Mouse (Mus musculus): Measurements from ENCODE around the gene Olfr12. TPM values are rescaled to one million over a fixed set of nuclear protein-coding genes. Genes with fewer than 3 reads are reported as not detected.

Gene Olfr12
- polyA plus RNA-seq (2016; fragmentation: Nextera tagmentation; extraction: Ambion mirVana), result not detected in 2 replicates

DNA sequence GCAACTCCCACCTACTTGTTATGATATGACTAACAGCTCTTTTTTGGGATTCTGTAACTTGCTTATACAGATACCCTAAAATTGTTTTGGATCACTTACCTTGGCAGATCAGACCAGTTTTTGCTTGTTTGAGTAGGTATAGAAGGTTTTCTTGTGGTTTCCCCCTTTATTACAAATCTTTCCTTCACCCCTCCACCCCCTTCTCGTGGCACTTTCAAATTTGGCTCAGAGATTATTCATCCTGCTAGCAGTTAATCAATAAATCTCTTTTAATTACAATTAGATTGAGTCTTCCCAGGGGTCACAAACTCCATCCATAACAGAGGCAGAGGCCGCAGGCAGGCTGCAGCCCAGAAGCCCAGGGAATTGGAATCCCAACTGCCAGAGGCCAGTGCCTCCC is at the start of gene Olfr12:
Gene Olfr12 (plus strand): TSS at position 301 of the 400 bp plus-strand sequence.
- Histone ChIP-seq H3K27me3 (replicated peaks) (peaks cover 25% of the 10 kb centered on the region), H3K4me3 (no peak within 1 kb of the TSS), H3K27ac (ENCODE audit: poor library complexity, severe bottlenecking) (no peak within 1 kb of the TSS), H3K36me3 (no peaks in the 10 kb centered on the region), H3K4me2 (no peak within 1 kb of the TSS), H3K4me1 (replicated peaks) (no peaks in the 10 kb centered on the region), H3K9ac (no peak within 1 kb of the TSS), H3K9me3 (replicated peaks) (no peaks in the 10 kb centered on the region)
- WGBS, result 67% methylated on average over 2 of the region's 2 CpGs
- ATAC-seq (ENCODE audit: insufficient number of reproducible peaks, low FRiP score), result no peak

DNA sequence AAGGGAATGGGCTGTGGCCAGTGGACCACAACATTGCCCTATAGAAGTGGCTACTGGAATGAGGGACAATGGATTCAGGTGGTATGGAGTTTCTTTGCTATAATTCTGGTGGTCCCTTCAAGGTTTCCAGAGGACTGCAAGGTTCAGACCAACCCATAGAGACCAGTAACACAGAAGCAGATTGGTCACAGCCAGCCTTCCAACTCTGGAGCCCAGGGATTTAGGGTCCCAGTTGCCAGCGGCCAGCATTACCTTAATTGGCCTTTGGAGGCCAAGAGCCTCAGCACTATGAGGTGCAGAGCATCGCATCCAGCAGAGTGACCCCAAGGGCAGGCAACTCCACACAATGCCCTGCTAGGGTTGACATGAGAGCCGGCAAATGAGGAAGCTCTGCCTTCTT is 46.6 kb upstream of the Olfr12 start, which contains the start of gene Olfr1413:
Gene Olfr1413 (plus strand): TSS at position 301 of the 400 bp plus-strand sequence.
- H3K27ac ChIP-seq (ENCODE audit: poor library complexity, severe bottlenecking), result no peak within 1 kb of the TSS
- H3K4me2 ChIP-seq, result no peak within 1 kb of the TSS
- WGBS, result 80% methylated on average over 3 of the region's 3 CpGs
- H3K9ac ChIP-seq, result no peak within 1 kb of the TSS
- H3K4me3 ChIP-seq, result no peak within 1 kb of the TSS
- H3K27me3 ChIP-seq (replicated peaks), result 0 out of 2 replicates have a peak, but pooled peaks cover 7% of the 10 kb centered on the region
- no peak for ATAC-seq (ENCODE audit: insufficient number of reproducible peaks, low FRiP score)
- no peaks in the 10 kb centered on the region for H3K9me3 ChIP-seq (replicated peaks)
- no peaks in the 10 kb centered on the region for H3K36me3 ChIP-seq
- H3K4me1 ChIP-seq (replicated peaks), result no peaks in the 10 kb centered on the region

DNA sequence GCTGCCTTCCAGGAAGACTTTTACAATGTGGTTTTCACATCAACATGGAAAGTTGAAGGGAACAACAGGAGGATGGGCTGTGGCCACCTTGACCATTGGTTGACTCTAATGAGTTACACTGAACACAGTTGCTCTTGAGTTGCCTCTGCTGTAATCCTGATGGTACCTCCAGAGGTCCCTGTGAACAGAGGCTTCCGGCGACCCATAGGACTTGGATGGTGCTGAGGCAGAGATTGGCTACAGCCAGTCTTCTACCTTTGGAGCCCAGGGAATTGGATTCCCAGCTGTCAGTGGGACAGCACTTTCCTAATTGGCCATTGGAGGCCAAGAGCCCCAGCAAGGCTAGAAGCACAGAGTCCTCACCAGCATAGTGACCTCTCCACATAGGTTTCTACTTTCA is 32.1 kb upstream of the Olfr12 start, which contains the start of gene Olfr1412:
Gene Olfr1412 (plus strand): TSS at position 301 of the 400 bp plus-strand sequence.
- 77% methylated on average over 2 of the region's 2 CpGs for WGBS

DNA sequence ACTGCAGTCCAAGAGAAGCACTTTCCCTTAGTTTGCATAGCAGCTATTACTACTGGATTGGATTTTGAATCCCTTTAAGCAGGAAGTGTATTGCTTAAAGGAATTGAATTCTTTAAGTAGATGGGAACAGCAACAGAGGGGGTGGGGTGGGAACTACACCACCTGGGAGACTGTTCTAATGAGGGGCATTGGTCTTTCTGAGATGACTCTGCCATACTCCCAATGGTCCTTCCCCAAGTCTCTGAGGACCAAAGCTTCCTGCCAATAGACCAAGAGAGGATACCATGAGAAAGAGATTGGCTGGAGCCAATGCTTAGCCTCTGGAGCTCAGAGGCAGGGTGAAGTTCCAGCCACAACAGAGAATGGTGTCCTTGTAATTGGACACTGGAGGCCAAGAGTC is 23.5 kb upstream of the Olfr12 start, which contains the start of gene Olfr1411:
Gene Olfr1411 (plus strand): TSS at position 301 of the 400 bp plus-strand sequence.
- ATAC-seq (ENCODE audit: insufficient number of reproducible peaks, low FRiP score), result no peak
- Histone ChIP-seq H3K9ac (no peak within 1 kb of the TSS), H3K27me3 (replicated peaks) (no peaks in the 10 kb centered on the region; the same call in none of the 2 replicates), H3K27ac (ENCODE audit: poor library complexity, severe bottlenecking) (no peak within 1 kb of the TSS), H3K4me2 (no peak within 1 kb of the TSS), H3K4me1 (replicated peaks) (no peaks in the 10 kb centered on the region), H3K9me3 (replicated peaks) (no peaks in the 10 kb centered on the region), H3K36me3 (no peaks in the 10 kb centered on the region), H3K4me3 (no peak within 1 kb of the TSS)

More for the DNA sequence above, 32.1 kb upstream of the Olfr12 start, which contains the start of gene Olfr1412:
- Histone ChIP-seq H3K9ac (no peak within 1 kb of the TSS), H3K4me3 (no peak within 1 kb of the TSS), H3K27ac (ENCODE audit: poor library complexity, severe bottlenecking) (no peak within 1 kb of the TSS), H3K4me2 (no peak within 1 kb of the TSS), H3K36me3 (no peaks in the 10 kb centered on the region), H3K27me3 (replicated peaks) (no peaks in the 10 kb centered on the region), H3K9me3 (replicated peaks) (no peaks in the 10 kb centered on the region), H3K4me1 (replicated peaks) (no peaks in the 10 kb centered on the region)
- ATAC-seq (ENCODE audit: insufficient number of reproducible peaks, low FRiP score), result no peak

DNA sequence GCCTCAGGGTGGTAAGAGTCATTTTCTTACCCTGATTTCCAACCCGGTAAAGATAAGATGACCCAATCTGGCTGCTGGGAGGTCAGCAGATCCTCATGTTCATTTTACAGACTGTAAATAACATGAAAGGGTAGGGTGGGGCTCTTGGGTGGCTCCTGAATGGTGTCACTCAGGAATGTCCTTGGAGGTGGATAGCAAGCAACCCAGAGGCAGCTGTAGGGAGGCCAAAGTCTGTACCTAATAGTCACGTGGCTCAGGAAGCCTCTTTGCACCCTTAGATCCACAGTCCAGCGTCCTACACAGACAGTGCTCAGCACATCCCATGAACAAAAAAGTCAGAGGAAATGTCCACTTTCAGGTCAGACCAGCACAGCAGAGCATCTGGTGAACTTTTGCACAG is 21.6 kb upstream of the Olfr12 start:
- WGBS, result 64% methylated on average over 3 of the region's 3 CpGs
- no peak overlapping the region for H3K9ac ChIP-seq
- no peaks in the 10 kb centered on the region for H3K36me3 ChIP-seq
- H3K9me3 ChIP-seq (replicated peaks), result no peaks in the 10 kb centered on the region
- H3K27me3 ChIP-seq (replicated peaks), result no peaks in the 10 kb centered on the region; the same call in none of the 2 replicates
- H3K4me3 ChIP-seq, result no peak overlapping the region
- H3K4me1 ChIP-seq (replicated peaks), result no peaks in the 10 kb centered on the region
- H3K4me2 ChIP-seq, result no peak overlapping the region
- H3K27ac ChIP-seq (ENCODE audit: poor library complexity, severe bottlenecking), result no peak overlapping the region
- no peak for ATAC-seq (ENCODE audit: insufficient number of reproducible peaks, low FRiP score)

DNA sequence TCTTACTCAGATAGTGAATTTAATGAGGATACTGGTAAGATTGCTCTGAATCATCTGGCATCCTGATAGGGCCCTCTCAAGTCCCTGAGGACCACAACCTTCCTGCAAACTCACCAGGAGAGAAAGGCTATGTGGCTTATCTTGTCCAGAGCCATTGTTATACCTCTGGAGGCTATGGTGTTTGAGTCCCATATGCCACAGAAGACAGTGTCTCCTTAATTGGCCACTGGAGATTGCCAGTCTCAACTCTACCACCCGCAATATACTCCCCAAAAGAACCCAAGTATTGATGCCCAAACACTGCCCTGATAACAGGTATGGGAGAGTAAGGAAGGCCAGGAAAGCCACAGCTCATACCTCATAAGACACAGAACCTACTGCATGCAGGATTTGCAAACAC is 12.1 kb upstream of the Olfr12 start, which contains the start of gene Olfr1410:
Gene Olfr1410 (plus strand): TSS at position 301 of the 400 bp plus-strand sequence.
- peaks cover 5% of the 10 kb centered on the region; the same call in 1 of the 2 replicates for H3K9me3 ChIP-seq (replicated peaks)
- WGBS, result 67% methylated on average over 1 of the region's 1 CpGs
- H3K4me3 ChIP-seq, result no peak within 1 kb of the TSS
- H3K9ac ChIP-seq, result no peak within 1 kb of the TSS
- no peaks in the 10 kb centered on the region for H3K36me3 ChIP-seq
- ATAC-seq (ENCODE audit: insufficient number of reproducible peaks, low FRiP score), result no peak
- H3K27ac ChIP-seq (ENCODE audit: poor library complexity, severe bottlenecking), result no peak within 1 kb of the TSS
- H3K27me3 ChIP-seq (replicated peaks), result peaks cover 15% of the 10 kb centered on the region; the same call in 1 of the 2 replicates
- no peak within 1 kb of the TSS for H3K4me2 ChIP-seq
- H3K4me1 ChIP-seq (replicated peaks), result no peaks in the 10 kb centered on the region

DNA sequence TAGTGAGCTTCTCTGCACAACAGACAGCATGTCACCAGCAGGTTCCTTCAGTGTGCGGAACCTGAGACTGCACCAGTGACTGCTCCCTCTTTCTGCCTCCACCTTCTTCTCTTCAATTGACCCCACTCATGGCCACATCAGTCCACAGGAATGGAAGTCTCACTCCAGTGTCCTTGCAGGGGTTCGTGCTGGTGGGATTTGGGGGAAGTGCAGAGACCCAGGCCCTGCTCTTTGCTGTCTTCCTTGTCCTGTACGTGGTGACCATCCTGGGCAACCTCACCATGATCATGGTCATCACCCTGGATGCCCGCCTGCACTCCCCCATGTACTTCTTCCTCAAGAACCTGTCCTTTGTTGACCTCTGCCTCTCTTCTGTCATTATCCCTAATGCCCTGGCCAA is 9.9 kb upstream of the Olfr12 start:
- Histone ChIP-seq H3K9ac (no peak overlapping the region), H3K36me3 (no peaks in the 10 kb centered on the region), H3K27me3 (replicated peaks) (peaks cover 24% of the 10 kb centered on the region), H3K4me3 (no peak overlapping the region), H3K4me2 (no peak overlapping the region), H3K4me1 (replicated peaks) (no peaks in the 10 kb centered on the region), H3K27ac (ENCODE audit: poor library complexity, severe bottlenecking) (no peak overlapping the region), H3K9me3 (replicated peaks) (peaks cover 5% of the 10 kb centered on the region; the same call in 1 of the 2 replicates)
- WGBS, result 78% methylated on average over 4 of the region's 4 CpGs
- ATAC-seq (ENCODE audit: insufficient number of reproducible peaks, low FRiP score), result no peak

DNA sequence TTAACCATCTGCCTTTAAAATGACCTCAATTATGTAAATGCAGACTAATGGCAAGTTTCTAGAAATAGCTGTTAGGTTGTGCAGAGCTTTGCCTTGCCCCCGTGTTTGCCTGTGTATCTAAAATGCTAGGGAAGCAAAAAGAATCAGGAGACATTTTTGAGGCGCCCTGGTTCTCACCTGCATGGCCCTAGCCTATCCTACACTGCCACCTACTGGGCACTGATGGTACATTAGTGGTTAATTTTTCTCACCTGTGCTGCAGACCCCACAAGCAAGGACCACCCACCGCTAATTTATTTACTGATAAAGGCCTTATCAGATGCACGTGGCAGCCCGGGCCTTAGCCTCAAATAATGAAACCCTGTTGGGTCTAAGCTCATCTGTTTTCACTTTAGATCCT is 6.6 kb upstream of the Olfr12 start:
- no peak for ATAC-seq (ENCODE audit: insufficient number of reproducible peaks, low FRiP score)
- Histone ChIP-seq H3K27ac (ENCODE audit: poor library complexity, severe bottlenecking) (no peak overlapping the region), H3K4me3 (no peak overlapping the region), H3K9ac (no peak overlapping the region), H3K4me1 (replicated peaks) (no peaks in the 10 kb centered on the region), H3K36me3 (no peaks in the 10 kb centered on the region), H3K4me2 (no peak overlapping the region), H3K9me3 (replicated peaks) (peaks cover 5% of the 10 kb centered on the region; the same call in 1 of the 2 replicates), H3K27me3 (replicated peaks) (peaks cover 24% of the 10 kb centered on the region)
- 5% methylated on average over 5 of the region's 5 CpGs for WGBS

DNA sequence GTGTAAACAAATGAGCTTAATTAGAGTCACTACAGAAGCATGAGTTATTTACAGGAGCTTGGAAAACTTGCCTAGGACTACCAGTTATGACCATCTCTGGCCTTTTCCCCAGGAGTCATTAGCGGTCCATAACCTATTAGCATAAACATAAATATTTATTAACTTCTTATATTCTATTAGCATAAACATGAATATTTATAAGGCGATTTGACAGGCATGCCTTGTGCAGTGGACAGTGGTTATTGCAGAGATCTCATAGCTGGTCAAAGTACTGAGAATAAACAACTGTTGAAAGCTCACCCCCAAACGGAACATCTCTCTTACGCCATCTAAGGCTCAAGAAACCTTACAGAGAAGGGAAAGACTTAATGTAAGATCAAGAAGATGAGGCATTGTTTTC is 4.4 kb upstream of the Olfr12 start:
- H3K4me3 ChIP-seq, result no peak overlapping the region

DNA sequence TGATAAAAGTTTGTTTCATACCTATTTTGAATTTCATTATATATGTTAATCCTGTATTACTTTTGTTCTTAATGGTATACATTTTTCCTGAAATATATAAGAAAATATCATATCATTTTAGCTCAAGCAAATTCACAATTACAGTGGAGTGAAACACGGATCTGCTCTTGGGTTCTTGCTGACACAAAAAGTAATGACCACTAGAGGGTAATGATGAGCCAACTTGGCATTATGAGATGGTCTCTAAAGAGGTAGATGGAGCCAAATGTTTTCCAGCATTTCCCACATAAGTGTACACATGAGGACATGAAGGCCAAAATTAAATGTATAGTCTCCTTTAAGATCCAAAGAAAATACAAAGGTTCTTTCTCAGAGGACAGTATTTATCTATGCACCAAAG is 3.1 kb upstream of the Olfr12 start:
- no peak for ATAC-seq (ENCODE audit: insufficient number of reproducible peaks, low FRiP score)
- 16% methylated on average over 1 of the region's 1 CpGs for WGBS
- no peak overlapping the region for H3K27ac ChIP-seq (ENCODE audit: poor library complexity, severe bottlenecking)

More for the DNA sequence above, 4.4 kb upstream of the Olfr12 start:
- no peaks in the 10 kb centered on the region for H3K4me1 ChIP-seq (replicated peaks)
- peaks cover 5% of the 10 kb centered on the region; the same call in 1 of the 2 replicates for H3K9me3 ChIP-seq (replicated peaks)
- no peaks in the 10 kb centered on the region for H3K36me3 ChIP-seq
- H3K27ac ChIP-seq (ENCODE audit: poor library complexity, severe bottlenecking), result no peak overlapping the region
- no peak for ATAC-seq (ENCODE audit: insufficient number of reproducible peaks, low FRiP score)
- H3K27me3 ChIP-seq (replicated peaks), result peaks cover 28% of the 10 kb centered on the region
- no peak overlapping the region for H3K4me2 ChIP-seq
- 37% methylated on average over 4 of the region's 4 CpGs for WGBS
- no peak overlapping the region for H3K9ac ChIP-seq

DNA sequence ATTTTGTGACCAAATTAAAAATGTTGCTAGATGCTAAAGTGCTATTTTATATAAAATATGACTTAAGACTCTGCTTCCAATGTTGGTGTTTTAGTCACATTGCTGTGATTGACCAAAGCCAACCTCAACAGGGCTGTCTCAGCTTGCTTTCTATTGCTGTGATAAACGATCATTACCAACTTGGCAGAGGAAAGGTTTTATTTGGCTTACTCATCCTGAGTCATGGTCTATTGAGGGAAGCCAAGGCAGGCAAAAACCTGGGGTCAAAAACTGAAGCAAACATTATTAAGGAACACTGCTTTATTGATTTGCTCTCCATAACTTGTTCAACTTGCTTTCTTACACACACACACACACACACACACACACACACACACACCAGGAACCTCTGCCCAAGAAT is 1.5 kb upstream of the Olfr12 start:
- 57% methylated on average over 1 of the region's 1 CpGs for WGBS
- no peaks in the 10 kb centered on the region for H3K36me3 ChIP-seq
- no peak overlapping the region for H3K9ac ChIP-seq
- no peak overlapping the region for H3K27ac ChIP-seq (ENCODE audit: poor library complexity, severe bottlenecking)
- no peaks in the 10 kb centered on the region for H3K9me3 ChIP-seq (replicated peaks)
- no peak overlapping the region for H3K4me2 ChIP-seq
- no peaks in the 10 kb centered on the region for H3K4me1 ChIP-seq (replicated peaks)
- H3K27me3 ChIP-seq (replicated peaks), result peaks cover 35% of the 10 kb centered on the region
- ATAC-seq (ENCODE audit: insufficient number of reproducible peaks, low FRiP score), result no peak
- H3K4me3 ChIP-seq, result no peak overlapping the region

More for the DNA sequence above, 3.1 kb upstream of the Olfr12 start:
- H3K4me3 ChIP-seq, result no peak overlapping the region
- H3K36me3 ChIP-seq, result no peaks in the 10 kb centered on the region
- H3K9me3 ChIP-seq (replicated peaks), result peaks cover 5% of the 10 kb centered on the region; the same call in 1 of the 2 replicates
- peaks cover 36% of the 10 kb centered on the region for H3K27me3 ChIP-seq (replicated peaks)
- H3K4me2 ChIP-seq, result no peak overlapping the region
- no peak overlapping the region for H3K9ac ChIP-seq
- no peaks in the 10 kb centered on the region for H3K4me1 ChIP-seq (replicated peaks)

DNA sequence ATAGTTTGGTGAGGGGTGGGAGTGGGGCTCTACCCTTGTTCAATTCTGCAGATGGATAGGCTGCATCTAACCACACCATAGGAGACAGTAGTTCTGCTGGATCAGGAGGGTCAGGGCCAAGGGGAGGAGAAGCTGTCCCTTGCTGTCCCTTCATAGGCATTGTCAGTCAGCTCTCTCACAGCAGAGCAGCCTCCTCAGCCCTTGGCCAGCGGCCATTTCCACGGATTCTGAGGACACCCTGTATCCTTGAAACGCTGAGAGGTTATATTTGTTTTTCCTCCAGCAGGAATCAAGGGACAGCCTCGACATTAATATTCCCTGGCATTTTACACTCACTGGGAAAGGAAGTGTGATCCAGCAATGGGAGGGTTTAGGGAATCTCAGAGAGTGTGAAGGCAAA is 772 bp downstream of the Olfr12 start:
- Histone ChIP-seq H3K9ac (no peak overlapping the region), H3K27ac (ENCODE audit: poor library complexity, severe bottlenecking) (no peak overlapping the region), H3K9me3 (replicated peaks) (no peaks in the 10 kb centered on the region), H3K36me3 (no peaks in the 10 kb centered on the region), H3K4me3 (no peak overlapping the region), H3K27me3 (replicated peaks) (peaks cover 25% of the 10 kb centered on the region), H3K4me1 (replicated peaks) (no peaks in the 10 kb centered on the region), H3K4me2 (no peak overlapping the region)
- no peak for ATAC-seq (ENCODE audit: insufficient number of reproducible peaks, low FRiP score)
- 49% methylated on average over 4 of the region's 4 CpGs for WGBS

Data from heart, embryonic 12.5 days (tissue).